Mouse (Mus musculus) CH12.LX (cell line): Measurements from ENCODE around the gene Ifrd1.

Experiments
- CTCF ChIP-seq, 2 experiments: IDR thresholded peaks in 1 of 2; conservative IDR thresholded peaks in 1 of 2; 2 replicates each; pipeline ENCODE4 v1.5.1; 2011 to 2012; ENCODE audit warnings: low read depth in 2 of 2, low read length in 2 of 2, improper control_type of control experiment in 1 of 2, inconsistent platforms in 1 of 2, mild to moderate bottlenecking in 1 of 2, moderate library complexity in 1 of 2
- E2F4 ChIP-seq: IDR thresholded peaks from 2 replicates; pipeline ENCODE4 v1.6.1; 2011; ENCODE audit warnings: low read depth, low read length, improper control_type of control experiment; ENCODE audit not compliant: insufficient replicate concordance
- EP300 ChIP-seq: IDR thresholded peaks from 2 replicates; pipeline ENCODE4 v1.6.1; 2011; ENCODE audit warnings: low read length, improper control_type of control experiment
- HCFC1 ChIP-seq: IDR thresholded peaks from 2 replicates; pipeline ENCODE4 v1.6.1; 2012; ENCODE audit warnings: low read depth, mild to moderate bottlenecking, inconsistent platforms, low read length, improper control_type of control experiment
- MAX ChIP-seq: IDR thresholded peaks from 2 replicates; pipeline ENCODE4 v1.6.1; 2011; ENCODE audit warnings: low read length, improper control_type of control experiment
- MYC ChIP-seq: IDR thresholded peaks from 2 replicates; pipeline ENCODE4 v1.6.1; 2011; ENCODE audit warnings: low read depth, mild to moderate bottlenecking, improper control_type of control experiment, low read length
- POLR2A ChIP-seq: IDR thresholded peaks from 2 replicates; pipeline ENCODE4 v1.6.1; 2011; ENCODE audit warnings: low read depth, mild to moderate bottlenecking, improper control_type of control experiment, low read length
- RAD21 ChIP-seq: IDR thresholded peaks from 2 replicates; pipeline ENCODE4 v1.6.1; 2011; ENCODE audit warnings: low read depth, mild to moderate bottlenecking, low read length, improper control_type of control experiment, moderate library complexity
- UBTF ChIP-seq: IDR thresholded peaks from 2 replicates; pipeline ENCODE4 v1.6.1; 2012; ENCODE audit warnings: low read depth, mild to moderate bottlenecking, inconsistent platforms, low read length, improper control_type of control experiment, moderate library complexity
- USF1 ChIP-seq: IDR thresholded peaks from 2 replicates; pipeline ENCODE4 v1.6.1; 2014; ENCODE audit warnings: low read depth, mild to moderate bottlenecking, inconsistent platforms, low read length, improper control_type of control experiment
- ZMIZ1 ChIP-seq: IDR thresholded peaks from 2 replicates; pipeline ENCODE4 v1.6.1; 2012; ENCODE audit warnings: low read depth, mild to moderate bottlenecking, inconsistent platforms, low read length, improper control_type of control experiment

DNA sequence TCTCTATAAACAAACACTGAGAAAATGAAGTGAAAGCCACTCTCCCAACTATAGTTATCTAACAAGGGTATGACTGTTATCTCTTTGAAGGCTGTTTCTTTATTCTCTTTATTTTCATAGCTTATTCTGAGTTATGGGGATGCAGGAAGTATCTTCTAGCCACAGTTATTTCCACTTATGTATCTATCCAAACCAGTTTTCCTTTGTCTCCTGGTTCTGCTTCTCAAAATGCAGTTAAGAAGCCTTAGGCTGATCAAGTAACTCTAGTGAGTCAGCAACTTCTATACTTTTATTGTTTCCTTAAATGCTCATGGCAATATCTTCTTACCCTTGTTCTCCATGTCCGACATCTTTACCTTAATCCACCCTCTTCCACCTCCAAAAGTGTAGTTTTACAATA lies 16.1 kb downstream of the Ifrd1 start:
- TF ChIP-seq EP300 (no peak), POLR2A (no peak), E2F4 (no peak), UBTF (no peak), CTCF (conservative IDR thresholded peaks at IDR 0.05 in 1 of 2, IDR thresholded peaks at IDR 0.05 in 1 of 2; ENCODE audit: low read depth in 2 of 2, low read length in 2 of 2) (no peak), ZMIZ1 (no peak), MYC (no peak), USF1 (no peak), MAX (no peak), HCFC1 (no peak), RAD21 (no peak)
